Mouse (Mus musculus): ENCODE measurements around the gene Ism1.

The Ism1 gene

DNA sequence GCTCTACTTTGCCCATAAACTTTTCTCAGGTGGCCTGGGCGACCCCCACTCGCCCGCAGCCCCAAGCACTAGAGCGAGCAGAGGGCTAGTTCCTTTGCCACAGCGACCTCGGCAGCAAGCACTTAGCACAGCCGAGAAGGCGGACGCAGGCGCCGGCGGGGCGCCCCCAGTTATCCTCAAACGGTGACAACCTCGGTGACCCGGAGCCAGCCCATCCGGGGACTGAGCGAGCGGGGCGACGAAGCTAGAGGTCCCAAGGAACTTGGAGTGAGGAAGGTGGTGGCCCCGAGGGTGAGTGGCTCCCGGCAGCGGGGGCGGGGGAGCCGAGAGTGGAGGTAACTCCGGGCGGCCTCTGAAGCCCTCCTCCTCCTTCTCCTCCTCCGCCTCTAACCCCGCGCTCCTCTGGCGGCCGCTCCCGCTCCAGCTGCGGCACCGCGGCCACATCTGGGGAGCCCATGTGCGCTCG, at the start of gene Ism1:
Gene Ism1 (plus strand): TSS at position 370 of the 466 bp plus-strand sequence.
- DNase-seq (ENCODE audit: low read depth, low spot score), result peak; percentile 37

DNA sequence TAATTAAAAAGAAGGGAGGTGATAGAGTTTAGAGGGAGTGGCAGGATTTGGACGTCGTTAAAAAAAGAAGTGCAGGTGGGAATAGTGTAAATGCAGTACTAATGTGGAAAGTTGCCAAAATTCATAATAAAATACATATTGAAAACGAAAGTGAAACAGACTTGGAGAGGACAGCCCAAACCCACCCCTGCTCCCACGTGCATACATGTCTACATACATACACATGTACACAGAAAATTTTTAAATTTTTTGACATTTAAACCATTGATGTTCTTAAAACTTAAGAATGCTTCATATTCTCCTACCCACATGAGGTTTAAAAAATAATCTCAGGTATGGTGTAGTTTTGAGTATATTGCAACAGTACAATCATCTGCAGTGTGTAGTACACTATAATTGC, 49.2 kb upstream of the Ism1 start:
- DNase-seq (ENCODE audit: low read depth, low spot score), result no peak

DNA sequence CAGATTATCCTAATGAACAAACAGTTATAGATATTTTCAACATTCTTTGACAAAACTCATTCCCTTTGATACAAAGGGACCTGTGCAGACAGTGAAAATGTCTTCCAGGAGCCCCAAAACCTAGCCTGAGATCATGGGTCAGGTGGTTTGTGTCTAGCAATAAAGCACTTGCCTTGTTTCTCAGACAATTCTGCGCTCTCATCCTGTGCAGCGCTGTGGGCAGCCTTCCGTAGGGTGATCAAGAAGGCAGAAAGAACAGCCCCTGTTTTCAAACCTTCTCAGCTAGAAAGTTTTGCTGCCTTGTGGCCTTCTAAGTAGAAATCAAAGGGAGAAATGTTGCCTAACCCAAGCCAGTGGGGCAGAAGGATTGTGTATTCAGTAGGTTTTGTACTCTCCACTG, 48.3 kb upstream of the Ism1 start:
- no peak for DNase-seq (ENCODE audit: low read depth, low spot score)

DNA sequence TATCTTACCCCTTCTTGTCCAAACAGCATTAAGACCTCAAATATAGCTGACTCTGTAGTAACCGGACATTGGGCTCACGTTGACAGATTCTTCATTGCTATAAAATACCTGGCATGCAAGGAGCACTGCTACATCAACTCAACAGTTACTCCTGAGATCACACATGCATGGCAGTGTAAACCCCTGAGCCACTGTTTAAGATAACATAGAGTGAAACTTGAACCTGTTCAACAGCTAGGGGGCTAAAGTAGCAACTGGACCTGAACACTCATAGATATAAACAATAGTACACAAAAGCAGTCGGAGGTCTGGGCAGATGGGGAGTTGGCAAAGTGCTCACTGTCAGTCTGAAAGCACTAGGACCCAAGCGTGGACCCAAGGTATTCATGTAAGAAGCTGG, 43.5 kb upstream of the Ism1 start:
- no peak for DNase-seq (ENCODE audit: low read depth, low spot score)

DNA sequence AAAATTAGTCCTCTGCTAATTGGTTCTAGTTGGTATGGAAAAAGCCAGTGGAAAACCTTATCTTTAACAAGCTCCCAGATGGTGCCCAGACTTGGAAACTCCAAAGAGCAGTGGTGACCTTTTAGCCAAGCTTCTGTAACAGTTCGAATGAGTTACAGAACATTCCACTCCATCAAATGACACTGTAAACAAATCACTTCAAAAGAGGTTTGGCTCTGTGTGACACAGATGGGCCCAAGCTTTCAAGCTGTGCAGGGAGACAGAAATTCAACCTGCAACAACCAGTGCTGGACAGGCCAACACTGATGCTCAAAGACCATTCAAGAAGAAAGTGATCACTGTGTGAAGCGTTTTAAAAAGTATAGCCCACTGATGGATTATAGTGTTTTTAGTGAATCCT, 40.1 kb upstream of the Ism1 start:
- no peak for DNase-seq (ENCODE audit: low read depth, low spot score)

DNA sequence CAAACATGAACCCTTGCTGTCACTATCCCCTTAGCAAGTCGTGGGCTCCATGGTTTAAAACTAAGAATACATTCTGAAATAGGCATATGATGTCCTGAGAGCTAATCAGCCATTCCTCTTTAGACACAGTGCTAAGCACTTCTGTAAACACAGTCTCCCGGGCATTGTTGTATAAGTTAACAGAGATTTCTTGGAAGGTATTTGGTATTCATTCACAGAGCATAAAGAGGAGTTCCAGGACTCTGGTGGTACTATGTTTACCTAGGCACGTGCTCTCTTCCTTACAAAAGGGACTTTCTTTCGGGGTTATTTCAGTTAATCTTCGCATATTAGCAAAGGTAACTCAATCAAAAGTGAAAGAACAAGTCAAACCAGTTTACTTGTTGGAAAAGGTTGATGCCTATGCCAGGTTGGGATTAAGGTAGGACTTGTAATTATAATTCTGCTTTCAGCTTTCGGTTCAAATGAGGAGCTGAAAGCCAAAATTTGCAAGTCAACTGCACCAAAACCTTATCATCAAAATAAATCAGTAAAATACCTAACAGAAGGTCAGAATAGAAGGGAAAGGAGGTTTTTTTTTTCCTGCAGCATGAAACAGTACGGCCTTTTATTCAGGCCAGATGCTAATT, 36.1 kb upstream of the Ism1 start:
- no peak for DNase-seq (ENCODE audit: low read depth, low spot score)

DNA sequence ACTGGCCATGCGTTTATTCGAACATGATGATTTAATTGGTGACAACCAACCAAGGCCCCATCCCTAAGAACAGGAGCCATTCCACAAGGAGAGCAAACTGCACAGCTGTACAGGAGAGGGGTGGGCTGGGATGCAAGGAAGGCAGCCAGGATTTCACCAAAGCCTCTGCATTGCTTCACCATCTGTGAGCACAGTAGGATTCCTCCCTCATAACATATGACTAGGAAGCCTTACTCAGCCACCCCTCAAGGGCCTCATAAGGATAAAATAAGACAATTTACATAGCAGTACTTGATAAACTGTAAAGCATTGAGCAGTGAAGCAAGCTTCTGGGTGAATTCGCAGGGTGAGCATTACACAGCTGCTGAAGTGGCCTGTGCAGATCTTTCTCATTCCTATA, 28.5 kb upstream of the Ism1 start:
- no peak for DNase-seq (ENCODE audit: low read depth, low spot score)

DNA sequence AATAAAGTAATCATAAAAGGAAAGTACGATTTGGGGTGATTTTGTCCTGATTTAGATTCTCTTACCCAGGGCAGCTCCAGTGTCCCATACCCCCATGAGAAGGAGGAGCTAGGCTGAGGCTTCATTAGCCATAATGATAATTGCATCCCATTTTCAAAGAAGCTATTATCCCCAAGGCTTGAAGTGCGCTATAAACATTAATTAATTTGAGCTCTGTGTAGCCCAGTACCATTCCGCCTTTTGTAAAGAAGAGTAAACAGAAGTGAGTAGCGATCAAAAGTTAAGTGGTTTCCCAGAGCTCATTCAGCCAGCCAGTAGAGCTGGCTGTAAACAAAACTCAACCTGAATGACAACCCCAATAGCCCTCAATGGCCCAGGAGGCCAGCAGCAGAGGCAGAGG, 21.2 kb upstream of the Ism1 start:
- DNase-seq (ENCODE audit: low read depth, low spot score), result no peak

DNA sequence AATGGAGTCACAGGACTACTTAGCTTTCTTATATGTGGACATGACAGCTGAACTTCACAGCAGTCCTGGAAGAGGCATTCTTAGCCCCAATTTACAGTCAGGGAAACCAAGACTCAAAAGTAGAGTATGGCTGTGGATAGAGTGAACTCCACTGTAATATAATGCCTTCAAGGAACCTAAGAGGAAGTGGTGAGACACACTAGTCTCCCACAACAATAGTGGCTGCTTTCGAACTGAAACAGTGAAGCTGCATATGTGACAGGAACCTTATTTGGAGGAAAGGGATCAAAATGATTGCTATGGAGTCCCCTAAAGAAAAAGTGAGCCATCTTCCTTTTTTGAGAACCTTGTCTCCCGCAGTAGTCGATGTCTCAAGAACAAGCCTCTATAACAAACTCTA, 6.1 kb upstream of the Ism1 start:
- DNase-seq (ENCODE audit: low read depth, low spot score), result no peak

DNA sequence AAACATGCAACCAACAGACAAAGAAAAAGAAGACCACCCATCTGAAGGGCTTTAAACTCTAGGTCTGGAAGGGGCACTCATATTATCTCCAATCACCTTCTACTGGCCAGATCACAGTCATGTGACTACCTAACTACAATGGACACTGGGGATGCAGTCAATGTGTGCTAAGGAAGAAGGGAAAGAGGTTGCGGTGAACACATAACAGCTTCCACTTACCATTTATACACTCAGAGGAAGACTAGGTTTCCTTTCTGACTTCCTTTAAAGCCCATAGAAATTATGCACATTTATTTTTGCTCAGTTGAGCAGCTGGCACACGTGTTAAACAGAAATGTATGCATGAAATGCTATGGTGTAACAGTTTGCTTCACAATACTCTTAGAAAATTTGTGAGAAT, 5.6 kb upstream of the Ism1 start:
- DNase-seq (ENCODE audit: low read depth, low spot score), result no peak

DNA sequence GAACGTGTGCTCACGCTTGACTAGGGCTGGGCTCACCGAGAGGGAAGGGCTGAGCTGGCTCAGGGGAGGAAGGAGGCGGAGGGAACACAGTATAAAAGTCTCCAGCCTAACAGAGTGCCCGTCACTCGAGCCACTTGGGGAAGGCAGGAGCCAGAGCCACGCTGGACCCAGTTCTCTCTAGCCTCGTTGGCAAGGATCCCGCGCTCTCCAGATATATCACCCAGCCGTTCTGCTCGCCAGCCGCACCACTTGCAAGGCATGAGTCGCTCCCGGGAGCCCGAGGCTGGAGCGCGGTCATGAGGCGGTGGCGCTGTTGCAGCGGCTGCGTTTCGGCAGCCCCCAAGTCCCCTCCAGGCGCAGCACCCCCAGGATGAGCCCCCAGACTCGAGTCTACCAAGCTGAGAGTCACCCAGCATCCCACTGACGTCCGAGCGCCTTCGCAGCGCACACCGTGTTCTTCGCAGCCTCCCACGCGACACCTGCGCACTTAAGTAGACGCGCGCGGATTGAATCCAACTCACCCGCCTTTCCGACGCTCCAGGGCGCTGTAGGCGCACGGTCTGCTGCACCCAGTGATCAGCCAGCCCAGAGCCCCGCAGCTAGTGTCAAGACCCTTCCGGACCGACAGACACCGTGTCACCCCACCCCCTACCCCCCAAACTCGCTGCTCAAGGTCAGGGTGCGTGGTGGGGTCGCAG, 764 bp upstream of the Ism1 start:
- peak; percentile 40 for DNase-seq (ENCODE audit: low read depth, low spot score)

DNA sequence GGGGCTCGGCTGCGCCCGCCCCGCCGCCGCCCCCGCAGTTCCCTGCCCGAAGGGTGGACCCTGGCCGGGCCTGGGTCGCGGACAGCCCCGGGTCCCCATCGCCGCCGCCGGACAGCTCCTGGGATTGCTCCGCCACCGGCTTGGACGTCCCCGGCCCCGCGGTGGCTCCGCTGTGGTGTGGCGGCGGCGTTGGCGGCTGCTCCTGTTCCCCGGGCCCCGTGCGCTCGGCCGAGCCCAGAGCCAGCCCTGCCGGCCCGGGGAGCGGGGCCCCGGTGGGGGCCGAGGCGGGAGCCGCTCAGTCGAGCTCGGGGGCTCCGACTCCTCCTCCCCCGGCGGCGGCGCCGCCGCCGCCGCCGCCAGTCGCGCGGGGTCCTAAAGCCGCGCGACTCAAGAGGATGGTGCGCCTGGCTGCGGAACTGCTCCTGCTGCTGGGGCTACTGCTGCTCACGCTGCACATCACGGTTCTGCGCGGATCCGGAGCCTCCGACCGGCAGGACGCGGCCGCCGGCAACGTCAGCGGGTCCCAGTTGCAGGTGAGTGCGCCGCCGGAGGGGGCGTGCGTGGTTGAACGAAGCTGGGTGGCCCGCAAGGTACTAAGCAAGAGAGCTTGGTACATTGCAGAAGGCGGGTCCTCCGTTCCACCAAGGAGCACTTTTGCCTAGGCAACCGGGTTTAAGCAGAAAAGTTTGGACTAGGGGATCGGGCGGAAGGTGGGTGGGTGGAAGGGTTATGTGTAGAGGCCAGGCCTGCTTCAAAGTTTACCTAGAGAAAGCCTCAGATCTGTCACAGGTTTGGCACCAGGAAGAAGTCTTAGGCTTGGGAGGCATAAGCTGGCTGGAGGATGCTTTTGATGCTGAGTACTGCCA, 530 bp downstream of the Ism1 start:
- peak; percentile 36 for DNase-seq (ENCODE audit: low read depth, low spot score)

DNA sequence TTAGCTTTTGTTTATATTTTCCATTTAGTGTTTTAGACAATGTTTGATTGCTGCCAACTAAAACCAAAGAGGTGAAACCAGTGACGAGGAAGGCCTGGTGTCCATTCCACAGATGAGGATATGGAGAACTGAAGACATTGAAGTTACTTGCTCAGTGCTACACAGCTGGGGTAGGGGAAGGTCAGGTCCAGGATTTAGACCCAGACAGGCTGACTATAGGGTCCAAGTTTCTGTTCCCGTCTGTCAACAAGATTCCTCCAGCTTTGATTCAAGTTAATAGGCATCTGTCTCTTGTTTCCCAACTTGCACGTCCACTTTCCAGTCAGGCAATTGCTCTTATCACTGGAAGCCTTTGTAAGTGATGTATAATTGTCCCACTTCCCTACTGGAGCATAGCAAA, 4.6 kb downstream of the Ism1 start:
- no peak for DNase-seq (ENCODE audit: low read depth, low spot score)

DNA sequence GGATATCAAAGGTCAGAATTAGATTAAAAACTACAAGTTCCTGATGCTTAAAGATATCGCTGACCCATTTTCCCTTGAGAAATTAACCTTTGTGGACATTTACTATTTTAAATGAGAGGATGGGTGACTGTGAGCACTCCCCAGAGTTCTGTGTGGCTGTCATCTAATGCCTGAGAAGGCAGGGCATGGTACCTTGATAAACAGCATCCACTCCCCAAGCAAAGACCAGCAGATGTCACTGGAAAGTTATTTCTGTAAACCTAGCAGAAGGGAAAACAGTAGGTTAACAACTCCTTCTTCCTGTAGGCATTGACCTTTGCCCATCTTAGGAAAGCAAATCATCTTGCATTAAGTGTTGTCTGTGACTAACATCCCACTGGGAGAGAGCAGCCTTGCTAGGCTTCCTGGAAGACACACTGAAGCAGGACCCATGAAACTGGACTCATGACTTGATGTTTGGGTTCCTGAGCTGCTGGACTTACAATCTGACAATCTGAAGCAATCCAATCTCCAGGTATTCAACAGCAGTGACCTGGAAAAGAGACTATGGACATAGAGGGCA, 11.5 kb downstream of the Ism1 start:
- no peak for DNase-seq (ENCODE audit: low read depth, low spot score)

DNA sequence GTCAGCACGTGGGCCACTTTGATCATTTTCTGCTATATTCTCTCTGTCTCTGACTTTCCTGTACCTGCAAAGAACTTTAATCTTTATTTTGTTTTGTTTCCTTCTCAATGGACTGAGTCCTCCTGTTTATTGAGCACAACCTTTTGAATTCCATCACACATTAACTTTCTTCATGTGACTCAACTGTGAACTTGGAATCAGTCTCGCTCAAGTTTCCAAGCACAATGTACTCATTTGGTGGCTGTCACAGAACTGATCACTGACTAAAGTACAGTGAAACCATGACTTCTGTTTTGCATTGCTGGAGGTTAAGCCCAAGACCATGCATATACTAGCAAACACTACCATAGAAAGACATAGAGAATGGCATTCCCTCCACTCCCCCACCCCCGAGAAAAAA, 15.5 kb downstream of the Ism1 start:
- DNase-seq (ENCODE audit: low read depth, low spot score), result no peak

DNA sequence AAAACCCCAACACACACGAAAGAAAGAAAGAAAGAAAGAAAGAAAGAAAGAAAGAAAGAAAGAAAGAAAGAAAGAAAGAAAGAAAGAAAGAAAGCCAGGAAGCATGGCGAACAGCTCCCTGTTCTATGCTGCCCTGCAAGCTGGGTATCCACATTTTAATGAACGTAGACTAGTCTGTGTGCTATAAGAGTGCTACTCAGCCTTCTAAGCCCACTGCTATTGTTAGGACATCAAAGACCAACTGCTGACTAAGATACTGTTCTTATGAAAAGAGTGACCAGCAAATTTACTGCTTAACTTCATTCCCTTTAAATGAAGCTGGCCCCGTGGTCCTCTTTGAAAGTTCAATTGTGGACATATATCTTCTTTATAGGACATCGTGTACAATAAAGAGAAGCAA, 16.7 kb downstream of the Ism1 start:
- DNase-seq (ENCODE audit: low read depth, low spot score), result no peak

DNA sequence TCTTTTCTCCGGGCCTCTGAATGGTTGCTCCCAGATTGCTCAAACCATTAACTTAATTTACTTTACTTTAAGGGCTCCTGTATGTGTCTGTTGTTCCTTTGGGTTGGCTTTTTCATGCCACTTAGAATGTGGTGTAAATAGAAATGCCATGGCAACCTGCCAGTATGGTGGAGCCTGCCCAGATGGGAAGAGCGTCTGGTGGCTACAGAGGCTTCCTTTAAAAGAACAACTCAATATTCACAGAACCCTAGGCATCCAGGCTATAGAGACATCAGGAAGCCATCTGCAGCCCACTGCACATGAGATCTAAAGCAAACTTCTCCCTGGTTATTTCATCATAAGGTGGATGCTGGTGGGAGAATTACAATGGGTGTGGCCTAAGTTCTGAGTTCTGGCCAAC, 18.6 kb downstream of the Ism1 start:
- no peak for DNase-seq (ENCODE audit: low read depth, low spot score)

DNA sequence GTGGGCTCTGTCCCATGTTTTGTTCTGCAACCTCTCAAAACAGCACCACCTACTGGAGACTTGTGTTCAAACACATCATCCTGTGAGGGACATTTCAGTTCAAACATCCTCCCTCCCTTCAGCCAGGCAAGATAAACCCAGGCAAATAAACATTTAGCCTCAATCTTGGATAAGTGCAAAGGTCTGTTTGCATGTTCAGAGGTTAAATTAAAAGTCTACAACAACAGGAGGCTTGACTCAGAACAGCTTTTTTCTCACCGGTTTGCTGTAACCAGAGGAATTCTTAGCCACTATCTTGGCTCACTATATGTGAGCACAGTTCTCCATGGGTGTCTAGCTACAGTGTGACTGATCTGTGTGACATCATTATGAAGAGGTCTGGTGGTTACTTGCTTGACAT, 22.6 kb downstream of the Ism1 start:
- no peak for DNase-seq (ENCODE audit: low read depth, low spot score)

DNA sequence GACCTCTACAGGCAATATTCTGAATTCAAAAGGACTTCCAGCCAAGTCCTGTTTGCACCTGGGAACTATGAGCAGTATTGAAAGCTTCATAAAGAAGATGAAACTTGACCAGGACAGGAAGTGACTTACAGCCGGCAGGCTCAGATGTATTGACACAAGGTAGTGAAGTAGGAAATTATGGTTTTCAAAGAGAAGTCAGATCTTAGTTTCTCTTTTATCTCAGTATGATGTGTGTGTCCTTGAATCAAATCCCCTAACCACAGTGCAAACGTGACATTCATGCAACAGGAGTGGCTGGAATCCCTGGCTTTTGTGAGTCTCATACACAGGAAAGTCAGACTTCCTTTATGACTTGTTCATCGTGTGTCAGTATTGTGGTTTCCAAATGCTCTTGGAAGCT, 27.0 kb downstream of the Ism1 start:
- no peak for DNase-seq (ENCODE audit: low read depth, low spot score)

DNA sequence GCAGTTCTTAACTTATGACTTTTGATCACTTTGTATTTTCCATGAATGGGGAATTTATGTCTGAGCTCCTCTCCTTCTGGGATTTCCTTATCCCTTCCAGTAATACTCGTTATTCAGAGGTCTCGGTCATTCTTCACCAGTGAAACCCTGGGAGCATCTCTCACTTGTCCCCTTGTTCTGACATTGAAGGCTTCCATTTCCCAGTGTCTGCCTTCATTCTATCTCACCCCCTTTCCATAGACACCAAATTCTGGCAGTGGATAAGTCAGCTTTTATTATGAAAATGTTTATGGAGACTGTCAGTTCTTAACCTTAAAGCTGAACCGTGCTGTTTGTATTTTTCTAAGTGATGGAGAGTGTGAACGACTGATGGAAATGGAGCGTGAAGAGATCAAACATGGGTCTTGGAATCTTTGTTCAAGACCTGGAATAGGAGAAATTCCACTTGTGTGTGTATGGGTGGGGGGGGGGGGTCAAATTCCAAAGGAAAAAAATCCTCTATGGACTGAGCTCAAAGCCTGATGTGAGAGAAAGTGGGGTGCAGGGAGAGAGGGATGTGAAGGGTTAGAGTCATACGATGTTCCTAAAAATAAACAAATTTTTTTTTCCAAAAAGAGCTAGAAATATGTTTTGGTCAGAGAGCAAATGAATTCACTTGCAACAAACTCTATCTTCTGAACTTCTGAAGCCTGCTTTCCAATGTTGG, 30.4 kb downstream of the Ism1 start:
- no peak for DNase-seq (ENCODE audit: low read depth, low spot score)

DNA sequence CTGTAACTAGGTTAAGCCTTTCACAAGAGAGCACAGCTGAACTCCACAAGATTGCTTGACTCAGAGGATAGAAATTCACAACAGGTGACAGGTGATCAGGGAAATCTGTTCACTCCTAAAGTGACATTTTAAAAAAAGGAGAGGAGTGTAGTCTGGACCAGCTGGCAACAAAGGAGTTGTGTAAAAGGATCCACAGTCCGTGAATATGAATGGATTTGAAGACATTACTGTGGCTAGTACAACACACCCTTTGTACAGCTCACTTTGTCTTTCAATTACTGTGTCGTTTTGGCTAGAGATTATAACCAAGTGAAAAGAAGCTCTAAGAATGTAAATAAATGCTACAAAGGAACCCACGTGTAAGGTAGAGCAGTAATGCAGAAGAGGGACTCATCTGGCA, 33.7 kb downstream of the Ism1 start:
- no peak for DNase-seq (ENCODE audit: low read depth, low spot score)

DNA sequence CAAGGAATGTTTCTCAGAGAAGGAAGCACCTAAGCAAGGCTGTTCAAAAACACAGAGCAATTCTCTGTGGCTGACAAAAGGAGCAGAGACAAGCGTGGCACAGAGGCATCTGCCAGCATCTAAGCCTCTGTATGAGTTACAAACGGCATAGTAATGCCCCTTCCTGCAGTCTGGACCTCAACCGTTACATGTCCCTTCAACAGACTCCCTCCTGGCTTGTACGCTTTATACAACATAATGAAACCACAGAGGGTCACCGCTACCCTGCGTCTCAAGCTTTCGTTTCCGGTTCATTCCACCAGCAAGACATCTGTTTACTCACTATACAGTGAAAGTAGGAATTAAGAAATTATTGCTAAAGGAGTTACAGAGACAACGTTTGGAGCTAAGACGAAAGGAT, 34.1 kb downstream of the Ism1 start:
- DNase-seq (ENCODE audit: low read depth, low spot score), result no peak

All from embryo, embryonic 11.5 days (tissue).